Mouse (Mus musculus): ENCODE data around the gene Slc39a13.

DNA sequence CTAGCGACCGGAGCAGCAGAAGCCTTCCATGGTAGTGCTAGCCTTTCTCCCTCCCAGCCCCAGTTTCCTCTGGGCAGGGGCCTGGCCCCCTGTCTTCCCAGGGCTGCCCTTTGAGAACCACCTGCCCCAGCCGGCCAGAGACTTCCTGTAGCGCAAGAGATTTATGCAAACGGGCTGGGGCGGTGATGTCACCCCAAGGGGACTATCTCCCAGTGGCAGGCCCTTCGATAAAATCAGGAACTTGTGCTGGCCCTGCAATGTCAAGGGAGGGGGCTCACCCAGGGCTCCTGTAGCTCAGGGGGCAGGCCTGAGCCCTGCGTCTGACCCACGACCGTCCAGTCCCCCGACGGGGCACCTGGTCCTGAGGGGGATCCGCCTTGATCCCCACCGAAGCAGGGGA is 26.3 kb upstream of the Slc39a13 start:
- TF ChIP-seq CTCF (IDR thresholded peaks at IDR 0.05; ENCODE audit: control insufficient read depth, insufficient read depth, low read length): no peak
- TF ChIP-seq POLR2A (IDR thresholded peaks at IDR 0.05; ENCODE audit: borderline replicate concordance, control insufficient read depth, low read depth, low read length): peak; percentile 59; the same call in 1 of the 2 replicates
